Mouse (Mus musculus): ENCODE measurements around the gene Nr1d1. TPM values are rescaled to one million over a fixed set of nuclear protein-coding genes. Genes with fewer than 3 reads are reported as not detected.
"Not testable (repeated sequence)": the region's sequence is repeated elsewhere in the genome, so short reads cannot be mapped to it uniquely, and the experiment has no call there.

The Nr1d1 gene
- polyA plus RNA-seq, 1 experiment: 76.6 TPM

DNA sequence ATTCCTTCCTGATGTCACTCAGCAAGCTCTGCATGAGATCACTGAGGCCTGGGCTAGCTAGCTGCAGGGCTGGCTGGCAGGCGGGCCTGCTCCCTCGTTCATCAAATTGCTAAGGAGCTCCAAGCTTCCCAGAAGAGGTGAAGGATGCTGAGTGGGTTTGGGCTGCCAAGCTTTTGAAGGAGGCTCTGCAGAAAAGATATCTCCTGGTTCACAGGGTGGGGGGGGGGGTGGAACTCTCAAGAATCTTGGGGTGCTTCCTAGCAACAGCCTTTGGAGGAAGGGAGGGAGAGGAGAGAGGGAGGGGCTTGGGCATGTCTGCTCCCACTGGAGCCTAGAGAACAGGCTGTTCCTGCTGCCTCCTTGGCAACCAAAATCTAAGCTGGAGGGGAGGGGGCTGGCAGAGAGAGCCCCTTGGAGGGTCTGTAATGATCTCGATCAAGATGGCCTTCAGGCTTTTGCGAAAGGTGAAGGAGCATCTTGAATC, 36.7 kb downstream of the Nr1d1 start:
- no peak for DNase-seq (ENCODE audit: low read depth)

DNA sequence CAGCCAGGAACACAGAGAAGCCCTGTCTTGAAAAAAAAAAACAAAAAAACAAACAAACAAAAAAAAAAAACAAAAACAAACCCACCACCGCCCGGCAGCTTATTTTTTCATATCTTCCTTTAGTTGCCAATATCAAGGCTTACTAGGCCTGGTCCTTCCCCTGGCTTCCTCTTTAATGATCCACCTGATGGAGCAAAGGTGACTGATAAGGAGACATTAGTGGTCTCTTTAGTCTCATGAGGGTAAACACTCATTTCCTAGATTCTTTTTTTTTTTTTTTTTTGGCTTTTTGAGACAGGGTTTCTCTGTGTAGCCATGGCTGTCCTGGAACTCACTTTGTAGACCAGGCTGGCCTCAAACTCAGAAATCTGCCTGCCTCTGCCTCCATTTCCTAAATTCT, 37.9 kb downstream of the Nr1d1 start:
- not testable (repeated sequence) for DNase-seq (ENCODE audit: low read depth)

DNA sequence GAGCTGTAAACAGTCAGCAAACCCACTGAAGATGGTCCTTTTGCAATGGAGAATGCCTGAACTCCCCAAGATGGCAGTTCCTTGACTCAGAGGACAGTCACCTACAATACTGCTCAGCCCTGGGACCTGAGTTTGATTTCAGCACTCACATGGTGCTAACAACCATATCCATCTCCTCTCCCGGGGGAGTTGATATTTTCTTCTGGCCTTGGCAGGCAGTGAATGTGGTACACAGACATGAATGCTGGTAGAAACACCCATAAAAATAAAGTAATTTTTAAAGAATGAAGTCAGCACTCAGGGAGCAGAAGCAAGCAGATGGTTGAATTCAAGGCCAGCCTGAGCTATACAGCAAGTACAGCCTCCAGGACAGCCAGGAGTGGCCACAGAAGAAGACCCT, 39.0 kb downstream of the Nr1d1 start:
- no peak for DNase-seq (ENCODE audit: low read depth)

DNA sequence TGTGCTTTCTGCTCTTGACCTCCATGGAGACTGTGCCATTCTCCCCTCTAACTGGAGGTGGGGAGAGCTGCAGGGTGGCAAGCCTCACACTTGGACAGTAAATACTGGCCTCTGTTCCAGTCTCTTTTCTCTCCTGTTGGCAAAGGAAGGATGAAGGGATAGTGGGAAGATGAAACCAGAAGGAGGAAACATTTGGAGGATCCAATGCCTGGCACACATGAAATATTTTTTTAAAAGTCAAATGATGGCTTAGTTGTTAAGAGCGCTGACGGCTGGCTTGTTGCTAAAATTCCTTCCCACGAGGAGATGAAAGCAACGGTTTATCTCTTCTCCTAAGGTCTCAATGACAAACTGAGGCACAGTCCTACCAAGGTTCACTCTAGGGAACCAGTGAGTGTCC, 40.0 kb downstream of the Nr1d1 start:
- DNase-seq (ENCODE audit: low read depth): no peak

DNA sequence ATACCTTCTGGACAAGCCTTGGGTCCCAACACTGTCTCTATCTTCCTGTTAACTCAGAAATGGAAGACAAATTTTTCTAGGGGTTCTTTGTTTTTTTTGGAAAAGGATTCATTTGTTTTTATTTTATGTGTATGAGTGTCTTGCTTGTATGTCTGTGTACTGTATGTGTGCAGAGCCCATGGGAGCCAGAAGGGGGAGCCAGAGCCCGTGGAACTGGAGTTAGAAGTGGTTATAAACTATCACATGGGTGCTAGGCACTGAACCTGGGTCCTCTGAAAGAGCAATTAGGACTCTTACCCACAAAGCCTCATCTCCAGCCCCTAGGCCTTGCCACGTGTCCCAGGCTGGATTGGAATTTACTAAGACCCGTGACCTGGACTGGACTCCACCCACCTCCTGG, 41.1 kb downstream of the Nr1d1 start:
- DNase-seq (ENCODE audit: low read depth): no peak

DNA sequence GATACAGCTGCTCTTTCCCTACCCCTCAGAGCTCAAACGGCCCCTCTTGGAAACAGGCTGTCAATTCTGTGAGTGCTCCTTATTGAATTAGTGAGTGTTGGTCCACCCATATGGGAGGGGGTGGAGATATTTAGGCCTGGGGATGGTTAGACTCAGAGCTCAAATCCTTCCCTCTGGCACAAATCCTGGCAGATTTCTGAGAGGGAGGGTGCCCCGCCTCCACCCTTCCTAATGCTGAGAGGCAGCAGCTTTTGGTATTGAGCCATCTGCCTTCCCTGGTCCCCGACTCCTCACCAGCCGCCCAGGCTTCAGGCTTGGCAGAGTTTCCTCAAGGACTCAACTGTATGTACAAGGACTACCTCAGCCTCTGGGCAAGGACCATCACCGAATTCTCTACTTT, 44.0 kb downstream of the Nr1d1 start:
- no peak for DNase-seq (ENCODE audit: low read depth)

DNA sequence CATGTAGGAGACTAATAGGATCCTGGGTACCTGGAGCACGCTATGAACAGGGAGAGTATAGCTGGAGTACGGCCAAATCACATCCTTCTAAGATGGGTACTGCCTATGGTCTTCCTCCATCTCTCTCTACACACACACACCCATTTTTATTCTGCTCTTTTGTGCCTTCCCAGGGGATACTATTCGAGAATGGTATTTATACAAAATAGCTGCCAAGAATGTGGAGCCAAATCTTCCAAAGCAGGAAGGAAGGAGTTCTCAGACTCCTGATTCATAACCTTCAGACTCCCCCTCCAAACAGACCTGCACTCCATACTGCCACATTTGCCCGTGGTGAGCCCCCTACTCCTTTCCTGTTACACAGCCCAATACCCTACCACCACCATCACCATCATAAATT, 44.4 kb downstream of the Nr1d1 start:
- DNase-seq (ENCODE audit: low read depth): no peak

DNA sequence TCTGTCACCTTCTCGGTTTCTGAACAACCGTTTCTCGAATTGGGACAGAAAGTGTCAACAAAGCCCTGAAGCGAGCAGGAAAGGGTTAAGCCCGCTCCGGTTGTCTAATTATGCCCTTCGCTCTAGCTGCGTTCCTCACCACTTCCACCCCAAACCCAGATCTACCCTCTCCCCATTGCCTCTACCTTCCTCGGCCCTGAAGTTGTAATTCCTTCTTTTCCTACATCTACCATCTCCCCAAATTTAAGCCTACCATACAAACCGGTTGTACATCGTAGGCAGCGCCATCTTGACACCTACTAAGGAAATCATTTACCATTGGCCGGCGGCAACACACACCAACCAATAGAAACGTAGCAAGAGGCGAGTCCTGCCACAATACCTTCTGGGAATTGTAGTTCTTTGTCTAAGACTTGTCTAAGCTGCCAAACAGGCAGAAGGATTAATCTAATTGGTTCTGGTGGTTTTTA, 46.0 kb downstream of the Nr1d1 start, which contains the start of gene Med24:
Gene Med24 (minus strand): TSS at position 317 of the 470 bp plus-strand sequence.
- DNase-seq (ENCODE audit: low read depth): no peak

DNA sequence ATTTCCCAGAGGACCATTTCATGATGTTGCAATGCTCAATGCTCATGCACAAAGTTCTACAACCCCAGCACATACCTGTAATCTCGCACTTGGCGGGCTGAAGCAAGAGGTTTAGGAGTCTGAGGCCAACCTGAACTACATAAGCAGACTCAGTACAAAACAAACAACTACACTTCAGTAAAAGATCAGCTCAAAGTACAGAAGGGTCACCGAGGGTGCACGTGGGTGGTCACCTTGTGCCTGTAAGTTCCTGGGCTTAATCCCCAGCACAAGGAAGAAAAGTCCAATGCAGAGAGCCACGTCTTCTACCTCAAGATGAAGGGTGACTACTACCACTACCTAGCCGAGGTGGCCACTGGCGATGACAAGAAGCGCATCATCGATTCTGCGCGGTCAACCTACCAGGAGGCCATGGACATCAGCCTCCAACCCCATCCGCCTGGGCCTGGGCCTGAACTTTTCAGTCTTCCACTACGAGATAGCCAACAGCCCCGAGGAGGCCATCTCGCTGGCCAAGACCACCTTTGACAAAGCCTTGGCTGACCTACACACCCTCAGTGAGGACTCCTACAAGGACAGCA, 49.1 kb downstream of the Nr1d1 start:
- DNase-seq (ENCODE audit: low read depth): no peak

DNA sequence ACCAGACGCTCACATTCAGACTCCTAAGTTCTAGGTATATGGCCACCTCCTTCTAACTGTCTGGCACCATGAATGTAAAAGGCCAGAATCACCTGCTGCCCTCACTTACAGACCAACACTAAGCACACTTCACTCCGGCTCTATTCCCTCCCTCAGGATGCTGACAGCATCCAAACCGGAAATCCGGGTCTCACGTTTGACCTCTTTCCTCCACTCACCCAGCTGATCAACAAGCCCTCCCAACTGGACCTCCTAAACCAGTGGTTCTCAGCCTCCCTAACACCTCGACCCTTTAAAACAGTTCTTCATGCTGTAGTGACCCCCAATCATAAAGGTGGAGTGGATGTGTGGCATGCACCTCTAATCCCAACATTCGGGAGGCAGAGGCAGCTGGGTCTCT, 52.0 kb downstream of the Nr1d1 start:
- DNase-seq (ENCODE audit: low read depth): no peak

DNA sequence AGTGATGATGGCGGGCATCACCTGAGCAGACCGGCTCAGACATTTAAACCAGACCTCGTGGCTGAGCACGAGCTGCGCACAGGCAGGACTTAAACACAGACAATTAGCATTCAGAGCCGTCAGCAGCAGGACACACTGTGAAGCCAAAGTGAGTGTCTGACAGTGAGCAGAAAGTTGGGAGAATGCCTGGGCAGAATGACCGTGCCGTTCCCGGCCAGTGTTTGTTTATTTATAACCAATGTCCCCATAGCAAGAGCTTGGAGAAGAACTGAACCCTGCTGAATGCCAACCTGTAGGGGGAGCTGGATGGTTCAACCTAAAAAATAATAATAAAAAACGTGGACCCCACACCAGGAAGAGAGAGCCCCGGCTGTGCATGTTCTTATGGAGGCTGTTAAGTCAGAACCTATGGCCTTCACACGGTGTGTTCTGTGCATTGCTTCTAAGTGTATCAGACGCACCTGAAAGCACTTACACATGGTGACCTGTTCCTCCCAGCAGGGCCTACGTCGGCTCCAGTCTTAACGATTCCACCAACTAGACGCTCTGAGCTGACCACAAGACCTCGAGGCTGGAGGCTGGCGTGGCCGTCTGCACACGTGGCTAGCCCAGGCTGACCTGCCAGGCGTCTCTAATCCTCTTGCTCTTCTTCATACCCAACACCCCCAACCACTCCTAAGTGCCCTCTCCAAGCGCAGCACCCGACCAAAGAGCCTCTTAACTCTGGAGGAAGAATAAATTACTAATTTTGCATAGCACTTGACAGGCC, 53.5 kb downstream of the Nr1d1 start:
- no peak for DNase-seq (ENCODE audit: low read depth)

DNA sequence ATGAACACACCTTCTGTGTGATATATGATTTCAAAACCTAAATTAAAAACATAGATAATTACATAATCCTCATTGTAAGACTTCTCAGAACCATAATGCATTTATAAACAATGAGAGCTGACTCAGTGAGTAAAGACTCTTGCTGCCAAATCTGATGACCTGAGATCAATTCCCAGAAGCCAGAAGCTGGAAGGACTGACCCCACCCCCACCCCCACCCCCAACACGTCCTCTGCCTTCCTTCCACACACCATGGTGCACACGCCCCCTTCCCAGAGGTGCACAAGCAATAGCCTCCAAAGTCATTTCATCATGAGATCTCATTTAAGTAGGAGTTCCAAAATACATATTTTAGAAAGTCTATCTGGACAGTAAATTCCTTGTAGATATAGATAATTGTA, 54.4 kb downstream of the Nr1d1 start:
- DNase-seq (ENCODE audit: low read depth): no peak

Other genes with a start within 250 kb of the Nr1d1 start
- gene Ikzf3, start 229.3 kb downstream of the Nr1d1 start, polyA plus RNA-seq (2012; rRNA removed): 0.82 and 0.98 TPM in 2 replicates
- 0.47 and 1.1 TPM in 2 replicates for gene Zpbp2, start 224.2 kb downstream of the Nr1d1 start, polyA plus RNA-seq (2012; rRNA removed)
- 161 and 192 TPM in 2 replicates for gene Ormdl3, start 188.0 kb downstream of the Nr1d1 start, polyA plus RNA-seq (2012; rRNA removed)
- gene Lrrc3c, start 177.0 kb downstream of the Nr1d1 start, polyA plus RNA-seq (2012; rRNA removed): not detected in 2 replicates
- not detected in 2 replicates for gene Gm12355, start 149.7 kb downstream of the Nr1d1 start, polyA plus RNA-seq (2012; rRNA removed)
- not detected in 2 replicates for gene Gsdma3, start 149.0 kb downstream of the Nr1d1 start, polyA plus RNA-seq (2012; rRNA removed)
- not detected in 2 replicates for gene Gsdma2, start 128.6 kb downstream of the Nr1d1 start, polyA plus RNA-seq (2012; rRNA removed)
- gene Gsdma, start 111.0 kb downstream of the Nr1d1 start, polyA plus RNA-seq (2012; rRNA removed): 0.05 and 0.09 TPM in 2 replicates
- gene Psmd3, start 92.8 kb downstream of the Nr1d1 start, polyA plus RNA-seq (2012; rRNA removed): 184 and 186 TPM in 2 replicates
- gene Csf3, start 74.1 kb downstream of the Nr1d1 start, polyA plus RNA-seq (2012; rRNA removed): 1.1 and 2.8 TPM in 2 replicates
- 77.3 and 78.0 TPM in 2 replicates for gene Med24, start 45.9 kb downstream of the Nr1d1 start, polyA plus RNA-seq (2012; rRNA removed)
- gene Thra, start 34.7 kb downstream of the Nr1d1 start, polyA plus RNA-seq (2012; rRNA removed): 73.1 and 89.0 TPM in 2 replicates
- 25.4 and 37.2 TPM in 2 replicates for gene Msl1, start 20.2 kb upstream of the Nr1d1 start, polyA plus RNA-seq (2012; rRNA removed)
- gene Casc3, start 29.6 kb upstream of the Nr1d1 start, polyA plus RNA-seq (2012; rRNA removed): 22.5 and 22.8 TPM in 2 replicates
- 4.0 and 4.9 TPM in 2 replicates for gene Rapgefl1, start 61.5 kb upstream of the Nr1d1 start, polyA plus RNA-seq (2012; rRNA removed)
- gene Wipf2, start 88.3 kb upstream of the Nr1d1 start, polyA plus RNA-seq (2012; rRNA removed): 6.2 and 7.8 TPM in 2 replicates
- gene Cdc6, start 132.5 kb upstream of the Nr1d1 start, polyA plus RNA-seq (2012; rRNA removed): 0.35 and 0.56 TPM in 2 replicates
- 17.0 and 24.3 TPM in 2 replicates for gene Rara, start 152.5 kb upstream of the Nr1d1 start, polyA plus RNA-seq (2012; rRNA removed)
- gene Gjd3, start 207.7 kb upstream of the Nr1d1 start, polyA plus RNA-seq (2012; rRNA removed): 0.55 and 1.1 TPM in 2 replicates
- 0.92 and 1.7 TPM in 2 replicates for gene Top2a, start 248.9 kb upstream of the Nr1d1 start, polyA plus RNA-seq (2012; rRNA removed)